Mouse (Mus musculus) stomach, embryonic 15.5 days (tissue): ENCODE measurements around the gene Gpi1. TPM values are rescaled to one million over a fixed set of nuclear protein-coding genes. Genes with fewer than 3 reads are reported as not detected.

Experiments used
- ATAC-seq: fragments of 200-750 bp; cut with Nextera tagmentation; 2 replicates; pipeline ENCODE4 v1.8.0; 2017; ENCODE audit warnings: low read depth, moderate number of reproducible peaks, moderate TSS enrichment; ENCODE audit not compliant: insufficient read depth, low FRiP score
- H3K27ac ChIP-seq: fragments of 300-500 bp; sonication (generic); 2 replicates; pipeline ENCODE4 v1.5.1; 2015; ENCODE audit warnings: mild to moderate bottlenecking, inconsistent platforms
- H3K27me3 ChIP-seq: fragments of 300-500 bp; sonication (generic); replicated peaks from 2 replicates; pipeline ENCODE4 v1.6.1; 2015; ENCODE audit warnings: inconsistent platforms
- H3K36me3 ChIP-seq: fragments of 300-500 bp; sonication (generic); 2 replicates; pipeline ENCODE4 v1.6.1; 2015; ENCODE audit warnings: inconsistent platforms
- H3K4me1 ChIP-seq: fragments of 300-500 bp; sonication (generic); 2 replicates; pipeline ENCODE4 v1.6.1; 2015; ENCODE audit warnings: inconsistent platforms
- H3K4me2 ChIP-seq: fragments of 300-500 bp; sonication (generic); 2 replicates; pipeline ENCODE4 v1.6.1; 2015; ENCODE audit warnings: mild to moderate bottlenecking, inconsistent platforms
- H3K4me3 ChIP-seq: fragments of 300-500 bp; sonication (generic); replicated peaks from 2 replicates; pipeline ENCODE4 v1.5.1; 2015; ENCODE audit warnings: inconsistent platforms
- H3K9ac ChIP-seq: fragments of 300-500 bp; sonication (generic); 2 replicates; pipeline ENCODE4 v1.6.1; 2015; ENCODE audit warnings: inconsistent platforms
- H3K9me3 ChIP-seq: fragments of 300-500 bp; sonication (generic); 2 replicates; pipeline ENCODE4 v1.6.1; 2016; ENCODE audit warnings: inconsistent platforms
- WGBS: fragments of 180-500 bp; shearing (Covaris S2); methylation state at CpG from one replicate; pipeline ENCODE4 v1.1.7; 2015; 5-methylcytosine and 5-hydroxymethylcytosine counted together
- polyA plus RNA-seq: library from polyadenylated mRNA; unstranded; fragments of >200 nt; fragmentation: Nextera tagmentation; extraction: Ambion mirVana; gene quantifications from 2 replicates; pipeline ENCODE4 v1.2.1, GENCODE M21; 2015

Gpi1 gene
- polyA plus RNA-seq, 1 experiment from 2014 or later = 288 TPM

DNA sequence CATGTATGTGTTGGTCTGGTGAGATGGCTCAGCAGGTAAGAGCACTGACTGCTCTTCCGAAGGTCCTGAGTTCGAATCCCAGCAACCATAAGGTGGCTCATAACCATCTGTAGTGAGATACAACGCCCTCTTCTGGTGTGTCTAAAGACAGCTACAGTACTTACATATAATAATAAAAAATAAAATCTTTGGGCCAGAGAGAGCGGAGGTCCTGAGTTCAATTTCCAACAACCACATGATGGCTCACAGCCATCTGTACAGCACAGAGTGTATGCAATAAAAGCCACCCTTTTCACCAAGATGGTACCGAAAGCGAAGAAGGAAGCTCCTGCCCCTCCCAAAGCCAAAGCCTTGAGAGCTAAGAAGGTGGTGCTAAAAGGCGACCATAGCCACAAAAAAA is 20.6 kb upstream of the Gpi1 start, which contains the start of gene Gm6096:
Gene Gm6096 (plus strand): TSS at position 301 of the 400 bp plus-strand sequence.
- no peak within 1 kb of the TSS for H3K27ac ChIP-seq
- no peak for ATAC-seq
- H3K9ac ChIP-seq = no peak within 1 kb of the TSS
- H3K36me3 ChIP-seq = peaks cover 39% of the 10 kb centered on the region
- no peaks in the 10 kb centered on the region for H3K4me1 ChIP-seq
- H3K27me3 ChIP-seq = no peaks in the 10 kb centered on the region
- no peaks in the 10 kb centered on the region for H3K9me3 ChIP-seq
- H3K4me3 ChIP-seq = no peak within 1 kb of the TSS
- no peak within 1 kb of the TSS for H3K4me2 ChIP-seq
- 92% methylated on average over 7 of the region's 7 CpGs for WGBS

DNA sequence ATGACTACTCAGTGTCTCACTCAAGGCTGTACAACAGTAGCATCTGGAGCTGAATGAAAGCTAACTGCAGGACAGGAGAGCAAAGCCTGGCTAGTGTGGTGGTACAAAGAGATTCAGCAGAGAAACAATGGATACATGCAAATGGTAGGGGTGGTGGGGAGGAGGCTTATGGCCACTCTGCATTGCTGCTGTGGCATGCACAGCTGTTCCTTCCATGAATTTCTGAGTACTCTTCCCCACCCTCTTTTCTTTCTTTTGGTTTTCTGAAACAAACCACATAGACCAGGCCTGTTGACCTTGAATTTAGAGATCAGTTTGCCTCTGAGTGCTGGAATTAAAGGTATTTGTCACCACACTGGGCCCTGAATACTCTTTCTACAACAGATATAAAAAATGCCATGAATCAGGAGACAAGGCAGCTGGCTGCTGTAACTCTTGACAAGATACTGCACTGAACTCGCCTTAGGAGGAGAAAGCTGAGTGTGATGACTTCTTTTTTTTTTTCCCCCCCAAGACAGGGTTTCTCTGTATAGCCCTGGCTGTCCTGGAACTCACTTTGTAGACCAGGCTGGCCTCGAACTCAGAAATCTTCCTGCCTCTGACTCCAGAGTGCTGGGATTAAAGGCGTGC is 16.8 kb upstream of the Gpi1 start:
- Histone ChIP-seq H3K27ac (no peak overlapping the region), H3K9me3 (no peaks in the 10 kb centered on the region), H3K4me2 (no peak overlapping the region), H3K9ac (no peak overlapping the region), H3K27me3 (no peaks in the 10 kb centered on the region), H3K4me3 (no peak overlapping the region), H3K36me3 (peaks cover 53% of the 10 kb centered on the region), H3K4me1 (no peaks in the 10 kb centered on the region)
- no peak for ATAC-seq
- 81% methylated on average over 3 of the region's 3 CpGs for WGBS

DNA sequence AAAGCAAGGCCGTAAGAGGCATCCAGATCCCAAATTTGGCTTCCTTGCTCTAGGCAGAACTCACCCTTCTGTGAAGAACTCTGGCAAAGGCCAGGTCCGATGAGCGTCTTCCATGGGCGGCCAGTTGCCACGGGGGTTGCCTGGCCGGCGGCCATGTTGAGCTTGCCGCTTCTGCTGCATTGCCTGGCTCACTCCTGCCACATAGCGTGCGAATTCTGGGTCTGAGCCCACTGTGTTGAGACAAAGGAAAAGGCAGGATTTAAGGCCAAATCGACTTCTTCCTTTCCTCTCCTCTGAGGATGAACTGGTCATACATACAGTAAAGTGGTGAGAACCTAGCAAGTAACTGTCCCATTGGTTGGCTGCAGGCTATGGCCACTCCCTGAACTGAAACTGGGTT is 12.0 kb upstream of the Gpi1 start:
- no peaks in the 10 kb centered on the region for H3K9me3 ChIP-seq
- no peak overlapping the region for H3K27ac ChIP-seq
- no peak for ATAC-seq
- H3K27me3 ChIP-seq = no peaks in the 10 kb centered on the region
- no peak overlapping the region for H3K9ac ChIP-seq
- peaks cover 58% of the 10 kb centered on the region for H3K36me3 ChIP-seq
- 94% methylated on average over 11 of the region's 11 CpGs for WGBS
- no peak overlapping the region for H3K4me3 ChIP-seq
- no peak overlapping the region for H3K4me2 ChIP-seq
- H3K4me1 ChIP-seq = no peaks in the 10 kb centered on the region

GRCm38 (mm10) chr7:34238086-34238485 is 8.0 kb upstream of the Gpi1 start:
- H3K27ac ChIP-seq = no peak overlapping the region
- H3K9ac ChIP-seq = no peak overlapping the region
- WGBS = 91% methylated on average over 5 of the region's 5 CpGs
- no peaks in the 10 kb centered on the region for H3K9me3 ChIP-seq
- H3K4me3 ChIP-seq = no peak overlapping the region
- ATAC-seq = no peak
- H3K4me2 ChIP-seq = no peak overlapping the region
- no peaks in the 10 kb centered on the region for H3K27me3 ChIP-seq
- H3K36me3 ChIP-seq = peaks cover 36% of the 10 kb centered on the region
- H3K4me1 ChIP-seq = peaks cover 10% of the 10 kb centered on the region; the same call in 1 of the 2 replicates

GRCm38 (mm10) chr7:34235602-34236001 is 5.5 kb upstream of the Gpi1 start:
- Histone ChIP-seq H3K9me3 (no peaks in the 10 kb centered on the region), H3K4me2 (no peak overlapping the region), H3K4me1 (peaks cover 15% of the 10 kb centered on the region; the same call in 1 of the 2 replicates), H3K4me3 (no peak overlapping the region), H3K36me3 (peaks cover 23% of the 10 kb centered on the region), H3K27me3 (no peaks in the 10 kb centered on the region), H3K9ac (no peak overlapping the region), H3K27ac (no peak overlapping the region)
- 85% methylated on average over 5 of the region's 5 CpGs for WGBS
- ATAC-seq = no peak

DNA sequence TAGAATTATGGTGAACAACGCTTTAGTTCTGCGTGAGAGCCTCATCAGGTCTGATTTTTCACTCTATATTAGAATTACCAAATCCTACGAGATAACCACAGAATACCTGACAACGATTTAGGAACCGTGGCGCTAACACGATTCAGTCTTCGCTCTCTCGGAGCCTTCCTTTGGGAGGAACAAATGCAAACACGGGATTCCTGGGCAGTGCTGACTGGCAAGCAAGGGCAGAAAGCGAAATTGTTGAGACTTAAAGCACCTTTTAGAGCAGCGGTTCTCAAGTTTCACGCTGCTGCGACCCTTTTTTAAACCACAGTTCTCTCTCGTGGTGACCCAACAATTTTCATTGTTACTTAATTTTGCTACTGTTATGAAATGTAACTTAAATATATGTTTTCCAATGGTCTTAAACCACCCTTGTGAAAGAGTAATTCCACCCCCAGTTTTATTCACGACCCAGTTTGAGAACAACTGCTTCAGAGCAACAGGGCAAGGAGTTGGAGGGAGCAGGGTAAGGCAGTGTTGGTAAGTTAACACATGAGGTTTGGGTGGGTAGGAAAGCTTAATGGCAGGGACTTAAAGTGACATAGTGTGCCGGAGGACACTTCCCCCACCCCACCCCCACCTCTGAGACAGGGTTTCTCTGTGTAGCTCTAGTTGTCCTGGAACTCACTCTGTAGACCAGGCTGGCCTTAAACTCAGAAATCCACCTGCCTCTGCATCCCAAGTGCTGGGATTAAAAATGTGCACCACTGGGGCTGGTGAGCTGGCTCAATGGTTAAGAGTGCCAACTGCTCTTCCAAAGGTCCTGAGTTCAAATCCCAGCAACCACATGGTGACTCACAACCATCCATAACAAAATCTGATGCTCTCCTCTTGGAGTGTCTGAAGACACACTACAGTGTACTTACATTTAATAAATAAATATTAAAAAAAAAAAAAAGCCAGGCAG is 4.8 kb upstream of the Gpi1 start:
- peak overlapping the region; percentile 75 for H3K4me2 ChIP-seq
- peak overlapping the region; percentile 34 for H3K9ac ChIP-seq
- peaks cover 15% of the 10 kb centered on the region; the same call in 1 of the 2 replicates for H3K4me1 ChIP-seq
- ATAC-seq = no peak
- peak overlapping the region; percentile 50 for H3K4me3 ChIP-seq
- WGBS = 2% methylated on average over 17 of the region's 17 CpGs
- H3K27me3 ChIP-seq = no peaks in the 10 kb centered on the region
- no peaks in the 10 kb centered on the region for H3K9me3 ChIP-seq
- peak overlapping the region; percentile 94 for H3K27ac ChIP-seq
- H3K36me3 ChIP-seq = peaks cover 19% of the 10 kb centered on the region

DNA sequence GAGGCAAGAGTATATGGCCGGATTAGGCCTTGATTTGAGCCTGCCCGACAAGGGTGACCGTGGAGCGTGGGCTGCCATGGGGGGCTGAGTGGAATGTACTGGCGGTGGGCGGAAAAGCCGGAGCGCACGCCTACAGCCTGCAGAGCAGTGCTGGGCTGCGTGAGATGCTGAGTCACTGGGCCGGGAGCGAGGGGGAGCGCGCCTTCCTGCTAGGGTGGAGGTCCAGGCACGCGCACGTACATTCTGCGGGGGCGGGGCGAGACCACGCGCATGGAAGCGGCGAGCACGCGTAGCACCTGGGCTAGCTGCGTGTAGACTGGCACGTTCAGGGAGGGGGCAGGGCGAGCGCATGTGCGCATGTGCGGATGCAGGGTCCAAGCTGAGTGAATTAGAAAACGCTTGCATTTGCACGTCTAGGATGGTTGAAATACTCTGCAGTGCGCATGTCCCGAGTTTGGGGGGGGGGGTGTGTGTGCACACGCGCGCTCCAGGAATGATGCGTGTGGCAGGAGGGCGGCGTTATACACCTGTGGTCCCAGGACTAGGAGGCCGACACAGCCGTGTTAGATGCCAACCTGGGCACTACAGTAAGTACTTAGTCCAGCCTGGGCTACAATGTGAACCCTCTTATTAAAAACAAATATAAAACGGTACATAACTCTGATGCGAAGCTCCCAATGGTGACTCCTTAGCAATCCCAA is 3.9 kb upstream of the Gpi1 start:
- no peaks in the 10 kb centered on the region for H3K27me3 ChIP-seq
- no peaks in the 10 kb centered on the region for H3K9me3 ChIP-seq
- peak overlapping the region; percentile 34 for H3K9ac ChIP-seq
- H3K36me3 ChIP-seq = peaks cover 16% of the 10 kb centered on the region
- H3K4me3 ChIP-seq = peak overlapping the region; percentile 50
- H3K4me2 ChIP-seq = peak overlapping the region; percentile 75
- H3K27ac ChIP-seq = peak overlapping the region; percentile 94
- H3K4me1 ChIP-seq = peaks cover 15% of the 10 kb centered on the region; the same call in 1 of the 2 replicates
- WGBS = under 1% methylated on average over 45 of the region's 46 CpGs
- ATAC-seq = peak; percentile 90

DNA sequence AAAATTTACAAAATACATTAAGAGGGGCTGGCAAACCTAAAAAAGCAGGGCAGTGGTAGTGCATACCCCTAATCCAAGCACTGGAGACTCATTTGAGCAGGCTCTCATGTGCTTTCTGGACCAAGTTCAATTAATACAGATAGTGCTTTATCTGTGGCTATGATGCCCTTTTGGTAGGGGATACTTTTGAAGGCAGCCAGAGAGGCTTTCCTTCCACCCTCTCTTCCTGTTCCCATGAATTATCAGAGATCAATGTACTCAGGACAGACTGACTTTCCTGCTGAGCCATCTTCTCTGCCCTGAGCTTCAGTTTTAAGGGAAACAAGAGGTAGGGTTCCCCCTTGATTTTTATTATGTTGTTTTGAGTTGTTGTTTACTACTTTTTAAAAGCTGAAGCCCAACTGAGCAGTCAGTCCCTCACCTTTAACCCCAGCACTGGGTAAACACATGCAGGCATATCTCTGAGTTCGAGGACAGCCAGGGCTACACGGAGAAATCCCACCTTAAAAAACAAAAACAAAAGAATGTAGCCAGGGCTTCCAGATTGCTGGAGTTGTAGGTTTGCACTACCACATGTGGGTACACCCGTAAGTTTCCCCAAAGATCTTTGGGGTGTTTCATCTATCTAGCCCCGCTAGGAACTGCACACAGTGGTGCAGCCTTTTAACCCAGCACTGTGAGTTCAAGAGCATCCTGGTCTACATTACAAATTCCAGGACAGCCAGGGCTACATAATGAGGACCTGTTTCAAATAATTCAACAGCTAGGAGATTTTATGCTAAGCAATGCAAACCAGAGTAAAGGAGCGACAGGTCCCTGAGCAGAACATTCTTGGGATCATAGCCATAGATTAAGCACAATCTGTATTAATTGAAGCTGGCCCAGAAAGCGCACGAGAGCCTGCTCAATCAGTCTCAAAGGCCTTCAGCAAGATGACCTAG is 2.9 kb upstream of the Gpi1 start:
- Histone ChIP-seq H3K27ac (peak overlapping the region; percentile 94), H3K4me1 (peaks cover 24% of the 10 kb centered on the region), H3K9me3 (no peaks in the 10 kb centered on the region), H3K4me3 (peak overlapping the region; percentile 50), H3K27me3 (no peaks in the 10 kb centered on the region), H3K4me2 (peak overlapping the region; percentile 75), H3K36me3 (peaks cover 9% of the 10 kb centered on the region), H3K9ac (peak overlapping the region; percentile 0; the same call in 1 of the 2 replicates)
- 34% methylated on average over 7 of the region's 7 CpGs for WGBS
- ATAC-seq = no peak

- H3K27me3 ChIP-seq = no peaks in the 10 kb centered on the region
- H3K9ac ChIP-seq = peak overlapping the region; percentile 74
- peak overlapping the region; percentile 91 for H3K27ac ChIP-seq
- H3K9me3 ChIP-seq = no peaks in the 10 kb centered on the region
- peak overlapping the region; percentile 80 for H3K4me2 ChIP-seq
- H3K4me3 ChIP-seq = peak overlapping the region; percentile 81
- ATAC-seq = peak; percentile 3; the same call in 1 of the 2 replicates
- WGBS = 0% methylated on average over 19 of the region's 19 CpGs
- peaks cover 33% of the 10 kb centered on the region for H3K4me1 ChIP-seq
- peaks cover 30% of the 10 kb centered on the region; the same call in 1 of the 2 replicates for H3K36me3 ChIP-seq
Observed at GRCm38 (mm10) chr7:34229691-34230111, 435 bp downstream of the Gpi1 start.

GRCm38 (mm10) chr7:34229153-34229552 is 983 bp downstream of the Gpi1 start:
- peaks cover 33% of the 10 kb centered on the region; the same call in 1 of the 2 replicates for H3K36me3 ChIP-seq
- peak overlapping the region; percentile 81 for H3K4me3 ChIP-seq
- WGBS = 19% methylated on average over 5 of the region's 5 CpGs
- peaks cover 31% of the 10 kb centered on the region for H3K4me1 ChIP-seq
- no peaks in the 10 kb centered on the region for H3K27me3 ChIP-seq
- ATAC-seq = no peak
- peak overlapping the region; percentile 91 for H3K27ac ChIP-seq
- peak overlapping the region; percentile 74 for H3K9ac ChIP-seq
- H3K4me2 ChIP-seq = peak overlapping the region; percentile 80
- H3K9me3 ChIP-seq = no peaks in the 10 kb centered on the region

- H3K4me3 ChIP-seq = peak overlapping the region; percentile 81
- H3K4me1 ChIP-seq = peaks cover 31% of the 10 kb centered on the region
- peak overlapping the region; percentile 80 for H3K4me2 ChIP-seq
- H3K27me3 ChIP-seq = no peaks in the 10 kb centered on the region
- no peak for ATAC-seq
- peaks cover 33% of the 10 kb centered on the region; the same call in 1 of the 2 replicates for H3K36me3 ChIP-seq
- no peak overlapping the region for H3K9ac ChIP-seq
- 35% methylated on average over 6 of the region's 9 CpGs for WGBS
- H3K9me3 ChIP-seq = no peaks in the 10 kb centered on the region
- no peak overlapping the region for H3K27ac ChIP-seq
Observed at GRCm38 (mm10) chr7:34228641-34229040, 1.5 kb downstream of the Gpi1 start.
